Mouse (Mus musculus) neural tube, embryonic 15.5 days (tissue): ENCODE data around the gene Crybg2. TPM values are rescaled to one million over a fixed set of nuclear protein-coding genes. Genes with fewer than 3 reads are reported as not detected.
A peak's percentile ranks its signal among the peaks of the same experiment; 100 is the strongest.

Experiments
- ATAC-seq: fragments of 200-750 bp; cut with Nextera tagmentation; 2 replicates; pipeline ENCODE4 v1.8.0; 2017; ENCODE audit warnings: mild to moderate bottlenecking, moderate TSS enrichment, moderate library complexity; ENCODE audit not compliant: low FRiP score
- H3K27ac ChIP-seq: fragments of 300-500 bp; sonication (generic); replicated peaks from 2 replicates; pipeline ENCODE4 v1.5.1; 2015; ENCODE audit warnings: mild to moderate bottlenecking, inconsistent platforms
- H3K27me3 ChIP-seq: fragments of 300-500 bp; sonication (generic); replicated peaks from 2 replicates; pipeline ENCODE4 v1.6.1; 2015; ENCODE audit warnings: inconsistent platforms
- H3K36me3 ChIP-seq: fragments of 300-500 bp; sonication (generic); 2 replicates; pipeline ENCODE4 v1.6.1; 2015; ENCODE audit warnings: inconsistent platforms
- H3K4me1 ChIP-seq: fragments of 300-500 bp; sonication (generic); 2 replicates; pipeline ENCODE4 v1.6.1; 2015; ENCODE audit warnings: inconsistent platforms
- H3K4me2 ChIP-seq: fragments of 300-500 bp; sonication (generic); 2 replicates; pipeline ENCODE4 v1.6.1; 2015; ENCODE audit warnings: inconsistent platforms, mild to moderate bottlenecking, moderate library complexity
- H3K4me3 ChIP-seq: fragments of 300-500 bp; sonication (generic); replicated peaks from 2 replicates; pipeline ENCODE4 v1.5.1; 2015; ENCODE audit warnings: mild to moderate bottlenecking, inconsistent platforms
- H3K9ac ChIP-seq: fragments of 300-500 bp; sonication (generic); replicated peaks from 2 replicates; pipeline ENCODE4 v1.6.1; 2015; ENCODE audit warnings: mild to moderate bottlenecking, inconsistent platforms
- H3K9me3 ChIP-seq: fragments of 300-500 bp; sonication (generic); replicated peaks from 2 replicates; pipeline ENCODE4 v1.6.1; 2016; ENCODE audit warnings: inconsistent platforms
- WGBS: fragments of 180-500 bp; shearing (Covaris S2); methylation state at CpG from one replicate; pipeline ENCODE4 v1.1.7; 2015; ENCODE audit warnings: mixed read lengths; 5-methylcytosine and 5-hydroxymethylcytosine counted together
- polyA plus RNA-seq: library from polyadenylated mRNA; unstranded; fragments of >200 nt; fragmentation: Nextera tagmentation; extraction: Ambion mirVana; gene quantifications from 2 replicates; pipeline ENCODE4 v1.2.1, GENCODE M21; 2015

Crybg2 gene
- polyA plus RNA-seq, 1 experiment from 2014 or later, result 3.7 TPM

- Histone ChIP-seq H3K9ac (no peak overlapping the region), H3K36me3 (0 out of 2 replicates have a peak, but pooled peaks cover under 1% of the 10 kb centered on the region), H3K27ac (no peak overlapping the region), H3K4me3 (no peak overlapping the region), H3K9me3 (no peaks in the 10 kb centered on the region), H3K4me2 (no peak overlapping the region), H3K4me1 (peaks cover 38% of the 10 kb centered on the region), H3K27me3 (no peaks in the 10 kb centered on the region)
- ATAC-seq, result no peak
- WGBS, result 92% methylated on average over 15 of the region's 15 CpGs
Measured at GRCm38 (mm10) chr4:134125383-134126060, 64.9 kb downstream of the Crybg2 start.

GRCm38 (mm10) chr4:134126300-134127120 lies 65.9 kb downstream of the Crybg2 start:
- ATAC-seq, result no peak
- Histone ChIP-seq H3K27me3 (no peaks in the 10 kb centered on the region), H3K4me3 (no peak overlapping the region), H3K36me3 (peaks cover 10% of the 10 kb centered on the region), H3K4me2 (peak overlapping the region; percentile 87; the same call in 1 of the 2 replicates), H3K4me1 (peaks cover 38% of the 10 kb centered on the region), H3K9me3 (no peaks in the 10 kb centered on the region), H3K9ac (no peak overlapping the region), H3K27ac (no peak overlapping the region)
- 90% methylated on average over 21 of the region's 21 CpGs for WGBS

GRCm38 (mm10) chr4:134127121-134127455 lies 66.5 kb downstream of the Crybg2 start:
- Histone ChIP-seq H3K4me2 (peak overlapping the region; percentile 87), H3K4me1 (peaks cover 38% of the 10 kb centered on the region), H3K27ac (no peak overlapping the region), H3K9me3 (no peaks in the 10 kb centered on the region), H3K36me3 (peaks cover 10% of the 10 kb centered on the region), H3K27me3 (no peaks in the 10 kb centered on the region), H3K4me3 (peak overlapping the region; percentile 91; the same call in 1 of the 2 replicates), H3K9ac (no peak overlapping the region)
- ATAC-seq, result no peak
- 90% methylated on average over 7 of the region's 7 CpGs for WGBS

GRCm38 (mm10) chr4:134127793-134128192 lies 67.2 kb downstream of the Crybg2 start:
- Histone ChIP-seq H3K4me1 (peaks cover 38% of the 10 kb centered on the region), H3K4me2 (peak overlapping the region; percentile 87), H3K36me3 (peaks cover 10% of the 10 kb centered on the region), H3K27me3 (no peaks in the 10 kb centered on the region), H3K4me3 (peak overlapping the region; percentile 91), H3K9me3 (no peaks in the 10 kb centered on the region), H3K27ac (peak overlapping the region; percentile 86), H3K9ac (peak overlapping the region; percentile 85)
- ATAC-seq, result no peak
- 61% methylated on average over 8 of the region's 8 CpGs for WGBS

- ATAC-seq, result peak; percentile 94
- H3K27me3 ChIP-seq, result no peaks in the 10 kb centered on the region
- under 1% methylated on average over 50 of the region's 50 CpGs for WGBS
- H3K4me2 ChIP-seq, result peak within 1 kb of the TSS; percentile 87
- peak within 1 kb of the TSS; percentile 85 for H3K9ac ChIP-seq
- H3K27ac ChIP-seq, result peak within 1 kb of the TSS; percentile 86
- peak within 1 kb of the TSS; percentile 91 for H3K4me3 ChIP-seq
- peaks cover 10% of the 10 kb centered on the region for H3K36me3 ChIP-seq
- H3K4me1 ChIP-seq, result peaks cover 38% of the 10 kb centered on the region
- no peaks in the 10 kb centered on the region for H3K9me3 ChIP-seq
Measured at GRCm38 (mm10) chr4:134128221-134128982, 67.8 kb downstream of the Crybg2 start, which contains the start of gene Sh3bgrl3. Gene Sh3bgrl3 (minus strand): TSS chr4:134128789.

- H3K27me3 ChIP-seq, result no peaks in the 10 kb centered on the region
- 4% methylated on average over 14 of the region's 14 CpGs for WGBS
- peaks cover 10% of the 10 kb centered on the region for H3K36me3 ChIP-seq
- peaks cover 34% of the 10 kb centered on the region for H3K4me1 ChIP-seq
- H3K9ac ChIP-seq, result peak overlapping the region; percentile 85
- peak overlapping the region; percentile 86 for H3K27ac ChIP-seq
- no peaks in the 10 kb centered on the region for H3K9me3 ChIP-seq
- ATAC-seq, result peak; percentile 46
- peak overlapping the region; percentile 91 for H3K4me3 ChIP-seq
- peak overlapping the region; percentile 87 for H3K4me2 ChIP-seq
Measured at GRCm38 (mm10) chr4:134128983-134129362, 68.4 kb downstream of the Crybg2 start.

- peaks cover 31% of the 10 kb centered on the region for H3K4me1 ChIP-seq
- H3K36me3 ChIP-seq, result peaks cover 10% of the 10 kb centered on the region
- peak overlapping the region; percentile 87 for H3K4me2 ChIP-seq
- H3K9ac ChIP-seq, result no peak overlapping the region
- 61% methylated on average over 6 of the region's 6 CpGs for WGBS
- no peak overlapping the region for H3K4me3 ChIP-seq
- no peak for ATAC-seq
- H3K9me3 ChIP-seq, result no peaks in the 10 kb centered on the region
- H3K27me3 ChIP-seq, result no peaks in the 10 kb centered on the region
- H3K27ac ChIP-seq, result 0 out of 2 replicates have a peak overlapping the region, but pooled peaks have one; percentile 86
Measured at GRCm38 (mm10) chr4:134129482-134129881, 68.9 kb downstream of the Crybg2 start.

GRCm38 (mm10) chr4:134132117-134132516 lies 71.5 kb downstream of the Crybg2 start:
- H3K4me3 ChIP-seq, result no peak overlapping the region
- 89% methylated on average over 3 of the region's 3 CpGs for WGBS

GRCm38 (mm10) chr4:134132519-134133095 lies 72.0 kb downstream of the Crybg2 start:
- Histone ChIP-seq H3K4me1 (peaks cover 15% of the 10 kb centered on the region), H3K27me3 (no peaks in the 10 kb centered on the region), H3K36me3 (peaks cover 14% of the 10 kb centered on the region), H3K4me2 (no peak overlapping the region), H3K9me3 (no peaks in the 10 kb centered on the region), H3K27ac (no peak overlapping the region), H3K4me3 (no peak overlapping the region), H3K9ac (no peak overlapping the region)
- no peak for ATAC-seq
- 87% methylated on average over 8 of the region's 8 CpGs for WGBS

More at GRCm38 (mm10) chr4:134132117-134132516, 71.5 kb downstream of the Crybg2 start:
- Histone ChIP-seq H3K9me3 (no peaks in the 10 kb centered on the region), H3K36me3 (peaks cover 10% of the 10 kb centered on the region), H3K27ac (no peak overlapping the region), H3K9ac (no peak overlapping the region), H3K4me1 (peaks cover 20% of the 10 kb centered on the region), H3K27me3 (no peaks in the 10 kb centered on the region), H3K4me2 (no peak overlapping the region)
- no peak for ATAC-seq

GRCm38 (mm10) chr4:134136280-134136926 lies 75.8 kb downstream of the Crybg2 start:
- Histone ChIP-seq H3K27ac (no peak overlapping the region), H3K9me3 (no peaks in the 10 kb centered on the region), H3K4me2 (no peak overlapping the region), H3K27me3 (no peaks in the 10 kb centered on the region), H3K4me1 (no peaks in the 10 kb centered on the region), H3K36me3 (peaks cover 10% of the 10 kb centered on the region; the same call in 1 of the 2 replicates), H3K4me3 (no peak overlapping the region), H3K9ac (no peak overlapping the region)
- no peak for ATAC-seq
- 79% methylated on average over 3 of the region's 3 CpGs for WGBS

- Histone ChIP-seq H3K4me2 (no peak overlapping the region), H3K27me3 (no peaks in the 10 kb centered on the region), H3K4me3 (no peak overlapping the region), H3K9ac (no peak overlapping the region), H3K9me3 (no peaks in the 10 kb centered on the region), H3K4me1 (no peaks in the 10 kb centered on the region), H3K36me3 (peaks cover 10% of the 10 kb centered on the region; the same call in 1 of the 2 replicates), H3K27ac (no peak overlapping the region)
- ATAC-seq, result no peak
- WGBS, result 90% methylated on average over 2 of the region's 2 CpGs
Measured at GRCm38 (mm10) chr4:134138857-134139256, 78.2 kb downstream of the Crybg2 start.
